ENCODE assay signal across 7 mouse cellular contexts in the genomic region with DNA sequence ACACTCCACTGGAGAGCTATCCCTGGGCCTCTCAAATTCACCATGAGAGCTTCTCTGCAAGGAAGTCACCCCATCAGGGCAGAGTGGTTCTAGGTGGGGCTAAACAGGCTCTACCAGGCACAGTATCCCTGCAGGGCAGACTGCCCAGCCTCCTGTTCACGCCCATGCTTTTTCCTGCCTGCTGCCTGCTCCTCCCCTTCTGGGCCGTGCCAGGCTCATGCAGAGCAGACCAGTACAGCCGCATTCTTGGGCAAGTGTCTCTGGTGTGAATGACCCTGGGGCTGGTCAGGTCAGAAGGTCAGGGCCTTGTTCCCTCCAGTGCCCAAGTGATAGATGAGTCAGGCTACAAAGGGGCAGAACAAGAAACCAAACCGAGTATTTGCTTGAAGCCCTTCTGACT. TPM values are rescaled to one million over a fixed set of nuclear protein-coding genes. Genes with fewer than 3 reads are reported as not detected.
A peak's percentile ranks its signal among the peaks of the same experiment; 100 is the strongest.
DNase-seq lines count a peak whose midpoint lies in the region; ATAC-seq and TF ChIP-seq lines count a peak whose summit lies in the region.

No protein-coding gene starts in this region.

- DNase-seq in NIH3T3 (ENCODE audit: low read depth), result peak; percentile 91
- DNase-seq in adrenal gland, postnatal 36 days, result peak; percentile 87 to 88
- DNase-seq in heart, postnatal 14 days, result peak; percentile 47 to 55
- peak; percentile 81 for DNase-seq in lung, adult 2 months
- DNase-seq in thymus, postnatal 10 days (ENCODE audit: low spot score in 2 of 2), result no peak
- no peak for DNase-seq in right cerebral cortex, postnatal 10 days (ENCODE audit: low spot score in 2 of 2)

- no peak for TF ChIP-seq POLR2A in lung, adult 2 months (IDR thresholded peaks at IDR 0.05; ENCODE audit: borderline replicate concordance, extremely low read depth, low read depth, low read length)

- ATAC-seq in megakaryocyte progenitor cell, adult 5-6 weeks (replicated peaks; ENCODE audit: poor library complexity), result no peak

- WGBS in lung, adult 2 months, result 10% methylated on average over 4 of the region's 4 CpGs

- intact Hi-C loops in heart, postnatal 14 days (cut with DNase I), result no loop called here

- peaks cover 16% of the 10 kb centered on the region for H3K4me1 ChIP-seq in lung, adult 2 months (ENCODE audit: control insufficient read depth, insufficient read depth, low read length)

- H3K4me3 ChIP-seq in lung, adult 2 months (replicated peaks; ENCODE audit: extremely low read depth, low read depth, low read length), result no peak overlapping the region

- TF ChIP-seq CTCF in lung, adult 2 months (IDR thresholded peaks at IDR 0.05; ENCODE audit: insufficient read depth, low read length), result no peak

RNA-seq across cellular contexts. Expression of a gene that starts 4.3 kb away (rescaled TPM):
- total RNA-seq in adrenal gland, postnatal 36 days (2021), result 1 to 10 TPM; 2.0 to 4.7 TPM
- 1 to 10 TPM; 3.3 to 3.9 TPM for total RNA-seq in heart, postnatal 14 days (2021)
- polyA plus RNA-seq in lung, adult 2 months (2012; rRNA removed), result 16.8 and 34.2 TPM in 2 replicates
- not detected in 2 replicates for total RNA-seq in megakaryocyte progenitor cell, adult 5-6 weeks (2015)
- total RNA-seq in megakaryocyte progenitor cell, adult 5-6 weeks (2017), result not detected in 2 replicates

RNA-seq across cellular contexts. Expression of a gene that starts 10.4 kb away (rescaled TPM):
- total RNA-seq in adrenal gland, postnatal 36 days (2021), result under 1 TPM in 1 of 2 experiments, not detected in 1; 0.13 TPM
- total RNA-seq in heart, postnatal 14 days (2021), result under 1 TPM; 0.36 to 0.41 TPM
- polyA plus RNA-seq in lung, adult 2 months (2012; rRNA removed), result 1.3 and 2.9 TPM in 2 replicates
- total RNA-seq in megakaryocyte progenitor cell, adult 5-6 weeks (2015), result not detected in 2 replicates
- total RNA-seq in megakaryocyte progenitor cell, adult 5-6 weeks (2017), result not detected in 2 replicates

Comparison
In these comparisons a context has a peak if more than half of its experiments do, and no peak if none do; other contexts are left out.
1. DNase-seq: peak in NIH3T3 (single experiment), adrenal gland, postnatal 36 days (2 of 2), heart, postnatal 14 days (2 of 2) and lung, adult 2 months (single experiment); none in thymus, postnatal 10 days (0 of 2) and right cerebral cortex, postnatal 10 days (0 of 2).